Mouse (Mus musculus): ENCODE measurements around the gene Hlcs. TPM values are rescaled to one million over a fixed set of nuclear protein-coding genes. Genes with fewer than 3 reads are reported as not detected.

The Hlcs gene
- total RNA-seq, 2 experiments from 2014 or later = 16.6 to 17.4 TPM

DNA sequence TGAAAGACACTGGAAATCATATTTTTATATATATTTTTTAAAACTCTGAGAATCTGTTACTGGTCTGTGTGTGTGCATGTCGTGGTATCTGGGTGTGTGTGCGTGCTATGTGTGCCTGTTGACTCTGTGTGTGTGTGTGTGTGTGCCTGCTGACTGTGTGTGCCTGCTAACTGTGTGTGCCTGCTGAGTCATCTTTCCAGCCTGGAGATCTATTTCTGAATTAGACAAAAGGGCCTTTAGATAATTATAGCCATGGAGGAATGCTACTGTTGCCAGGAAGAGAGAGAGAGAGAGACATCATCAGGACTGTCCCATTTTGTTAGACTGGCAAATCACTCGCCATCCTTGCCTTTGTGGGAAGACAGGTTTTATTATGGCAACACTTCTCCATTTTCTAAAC lies 103.7 kb downstream of the Hlcs start:
- intact Hi-C loops (cut with DNase I) = loop anchor here (2.0 to 5.0 kb wide), 2 partner anchors 41 to 67 kb away; no protein-coding TSS in a partner anchor
- no peak overlapping the region for H3K4me3 ChIP-seq
- H3K27ac ChIP-seq = peak overlapping the region; percentile 79
- no peak for TF ChIP-seq CTCF (IDR thresholded peaks at IDR 0.05)
- peak; percentile 20 to 50 for DNase-seq (ENCODE audit: extremely low spot score in 1 of 2, low spot score in 2 of 2)

DNA sequence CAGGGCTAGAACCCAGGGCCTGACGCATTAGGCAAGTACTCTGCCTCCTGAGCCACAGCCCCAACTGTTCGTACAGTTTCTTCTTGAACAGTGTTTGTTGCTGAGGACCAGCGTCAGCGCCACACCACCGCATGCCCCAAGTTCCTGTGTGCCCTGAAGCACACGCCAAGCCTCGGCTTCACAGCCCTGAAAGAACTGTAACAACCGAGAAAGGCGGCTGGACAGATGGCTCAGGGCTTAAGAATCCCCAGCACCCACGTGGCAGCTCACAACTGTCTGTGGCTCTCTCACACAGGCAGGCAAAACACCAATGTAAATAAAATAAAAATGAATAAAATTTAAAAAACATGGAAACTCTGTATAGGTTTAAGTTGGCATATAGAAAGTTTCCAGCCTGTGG lies 104.5 kb downstream of the Hlcs start:
- DNase-seq (ENCODE audit: extremely low spot score in 1 of 2, low spot score in 2 of 2) = peak in 1 of 2 experiments; percentile 25
- Histone ChIP-seq H3K27ac (0 out of 2 replicates have a peak overlapping the region, but pooled peaks have one; percentile 11), H3K4me3 (no peak overlapping the region)
- intact Hi-C loops (cut with DNase I) = loop anchor here (2.0 to 5.0 kb wide), 2 partner anchors 42 to 67 kb away; no protein-coding TSS in a partner anchor
- no peak for TF ChIP-seq CTCF (IDR thresholded peaks at IDR 0.05)

DNA sequence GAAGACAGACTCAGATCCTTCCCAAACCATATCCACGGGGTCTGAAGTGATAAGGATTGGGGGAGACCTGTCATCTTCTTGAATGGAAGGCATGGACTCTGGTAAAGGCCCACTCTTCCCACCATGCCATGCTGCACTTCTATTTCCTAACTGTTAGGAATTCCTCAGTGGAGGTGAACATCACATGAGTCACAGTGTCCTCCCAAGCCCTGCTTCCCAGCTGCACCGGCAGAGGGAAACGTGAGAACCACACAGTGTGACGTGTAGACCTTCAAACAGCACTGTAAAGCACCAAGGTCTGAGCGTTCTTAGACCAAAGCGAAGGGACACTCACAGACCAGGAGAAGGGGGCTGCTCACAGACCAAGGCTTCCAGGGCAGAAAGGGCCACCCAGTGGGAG lies 105.2 kb downstream of the Hlcs start:
- no peak overlapping the region for H3K27ac ChIP-seq
- no peak; the same call in 1 of the 2 replicates for TF ChIP-seq CTCF (IDR thresholded peaks at IDR 0.05)
- no peak overlapping the region for H3K4me3 ChIP-seq
- intact Hi-C loops (cut with DNase I) = loop anchor here (2.0 to 5.0 kb wide), 2 partner anchors 43 to 66 kb away; no protein-coding TSS in a partner anchor
- no peak for DNase-seq (ENCODE audit: extremely low spot score in 1 of 2, low spot score in 2 of 2)

GRCm38 (mm10) chr16:94205528-94206484 lies 107.6 kb downstream of the Hlcs start:
- DNase-seq (ENCODE audit: extremely low spot score in 1 of 2, low spot score in 2 of 2) = no peak
- no peak overlapping the region for H3K4me3 ChIP-seq
- intact Hi-C loops (cut with DNase I) = loop anchor here (5.0 kb wide), 1 partner anchor 64 kb away; no protein-coding TSS in a partner anchor
- TF ChIP-seq CTCF (IDR thresholded peaks at IDR 0.05) = no peak
- H3K27ac ChIP-seq = no peak overlapping the region

- intact Hi-C loops (cut with DNase I) = no loop called here
- Histone ChIP-seq H3K27ac (no peak overlapping the region), H3K4me3 (no peak overlapping the region)
- no peak for DNase-seq (ENCODE audit: extremely low spot score in 1 of 2, low spot score in 2 of 2)
- no peak for TF ChIP-seq CTCF (IDR thresholded peaks at IDR 0.05)
Measured at GRCm38 (mm10) chr16:94201387-94201786, 112.0 kb downstream of the Hlcs start.

DNA sequence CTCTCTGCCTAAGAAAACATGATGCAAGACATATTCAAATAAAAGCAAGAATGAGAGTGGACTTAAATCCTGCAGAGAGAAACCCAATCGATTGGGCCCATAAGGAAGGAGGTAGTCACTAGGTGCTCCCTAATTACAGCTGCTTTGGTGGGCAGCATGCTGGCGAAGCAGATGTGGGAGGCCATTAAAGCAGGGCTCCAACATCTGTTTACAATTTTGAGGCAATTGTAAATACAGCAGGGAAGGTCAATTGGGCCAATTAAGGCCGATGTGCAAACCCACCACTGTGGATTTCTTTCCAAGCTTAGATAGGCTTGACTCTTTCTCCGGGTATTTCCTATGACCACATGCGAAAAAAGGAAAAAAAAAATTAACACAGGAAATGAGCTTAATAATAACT lies 117.5 kb downstream of the Hlcs start:
- no peak overlapping the region for H3K27ac ChIP-seq
- no peak overlapping the region for H3K4me3 ChIP-seq
- no peak for TF ChIP-seq CTCF (IDR thresholded peaks at IDR 0.05)
- intact Hi-C loops (cut with DNase I) = no loop called here
- DNase-seq (ENCODE audit: extremely low spot score in 1 of 2, low spot score in 2 of 2) = no peak

GRCm38 (mm10) chr16:94191379-94192315 lies 121.7 kb downstream of the Hlcs start:
- intact Hi-C loops (cut with DNase I) = no loop called here
- TF ChIP-seq CTCF (IDR thresholded peaks at IDR 0.05) = no peak
- Histone ChIP-seq H3K27ac (no peak overlapping the region), H3K4me3 (no peak overlapping the region)
- no peak for DNase-seq (ENCODE audit: extremely low spot score in 1 of 2, low spot score in 2 of 2)

GRCm38 (mm10) chr16:94190256-94190655 lies 123.1 kb downstream of the Hlcs start:
- no peak for DNase-seq (ENCODE audit: extremely low spot score in 1 of 2, low spot score in 2 of 2)
- no peak for TF ChIP-seq CTCF (IDR thresholded peaks at IDR 0.05)
- H3K4me3 ChIP-seq = no peak overlapping the region
- intact Hi-C loops (cut with DNase I) = no loop called here
- no peak overlapping the region for H3K27ac ChIP-seq

- intact Hi-C loops (cut with DNase I) = no loop called here
- Histone ChIP-seq H3K4me3 (no peak overlapping the region), H3K27ac (no peak overlapping the region)
- TF ChIP-seq CTCF (IDR thresholded peaks at IDR 0.05) = no peak
- no peak for DNase-seq (ENCODE audit: extremely low spot score in 1 of 2, low spot score in 2 of 2)
Measured at GRCm38 (mm10) chr16:94186526-94186925, 126.8 kb downstream of the Hlcs start.

DNA sequence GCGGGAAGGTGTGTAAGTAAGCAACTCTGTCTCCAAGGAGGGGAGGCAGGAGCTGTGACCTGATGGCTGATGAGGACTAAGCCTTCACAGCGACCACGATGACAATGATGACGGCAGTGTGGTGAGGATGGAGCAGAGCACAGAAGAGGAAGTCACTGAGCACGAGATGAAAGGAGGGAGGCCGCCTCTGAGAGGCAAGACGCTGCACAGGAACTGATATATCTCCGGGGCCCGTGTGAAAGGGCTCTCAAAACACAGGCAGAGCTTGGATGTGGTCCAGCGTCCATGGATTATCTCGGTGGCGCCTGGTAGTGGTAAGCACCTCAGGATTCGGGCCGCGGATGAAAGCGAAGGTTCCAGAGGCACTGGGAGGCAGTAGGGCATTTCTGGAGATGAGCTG lies 127.9 kb downstream of the Hlcs start:
- Histone ChIP-seq H3K27ac (no peak overlapping the region), H3K4me3 (no peak overlapping the region)
- no peak for TF ChIP-seq CTCF (IDR thresholded peaks at IDR 0.05)
- intact Hi-C loops (cut with DNase I) = no loop called here
- DNase-seq (ENCODE audit: extremely low spot score in 1 of 2, low spot score in 2 of 2) = no peak

DNA sequence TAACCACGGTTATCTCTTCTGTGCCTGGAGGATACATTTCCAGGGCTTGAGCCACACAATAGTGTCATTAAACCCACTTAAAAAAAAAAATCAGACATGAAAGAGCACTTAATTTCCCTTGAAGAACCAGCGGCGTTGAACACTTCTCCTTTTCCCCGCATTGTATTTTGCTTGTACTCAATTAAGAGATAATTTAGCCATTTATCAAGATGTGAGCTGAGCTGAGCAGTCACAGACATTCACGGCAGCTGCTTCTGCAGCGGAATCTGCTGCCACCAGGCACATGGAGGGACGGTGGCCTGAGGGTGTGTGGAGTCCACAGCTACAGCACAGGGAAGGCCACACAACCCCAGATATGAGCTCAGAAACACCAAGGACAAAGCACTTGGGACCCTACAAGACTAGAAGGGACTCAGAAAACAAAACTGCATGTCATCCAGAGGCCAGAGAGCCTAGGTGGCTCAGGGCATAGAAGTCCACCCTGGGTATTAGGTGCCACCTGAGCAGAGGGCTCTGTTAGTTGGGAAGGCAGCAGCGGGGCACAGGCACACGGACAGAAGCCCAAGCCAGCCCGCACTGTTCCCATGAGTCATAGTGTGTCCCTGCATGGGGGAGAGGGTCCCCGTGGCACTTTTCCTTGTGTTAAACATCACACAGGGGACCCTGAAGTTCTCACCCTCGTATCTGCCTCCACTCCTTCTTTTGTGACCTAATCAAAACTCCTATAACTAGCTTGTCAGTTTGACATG lies 133.1 kb downstream of the Hlcs start:
- Histone ChIP-seq H3K27ac (no peak overlapping the region), H3K4me3 (no peak overlapping the region)
- intact Hi-C loops (cut with DNase I) = no loop called here
- no peak for DNase-seq (ENCODE audit: extremely low spot score in 1 of 2, low spot score in 2 of 2)
- TF ChIP-seq CTCF (IDR thresholded peaks at IDR 0.05) = no peak

Measured in left cerebral cortex, adult 2 months (tissue).